Comparison of ENCODE assay signal across 12 mouse cellular contexts in the genomic region with DNA sequence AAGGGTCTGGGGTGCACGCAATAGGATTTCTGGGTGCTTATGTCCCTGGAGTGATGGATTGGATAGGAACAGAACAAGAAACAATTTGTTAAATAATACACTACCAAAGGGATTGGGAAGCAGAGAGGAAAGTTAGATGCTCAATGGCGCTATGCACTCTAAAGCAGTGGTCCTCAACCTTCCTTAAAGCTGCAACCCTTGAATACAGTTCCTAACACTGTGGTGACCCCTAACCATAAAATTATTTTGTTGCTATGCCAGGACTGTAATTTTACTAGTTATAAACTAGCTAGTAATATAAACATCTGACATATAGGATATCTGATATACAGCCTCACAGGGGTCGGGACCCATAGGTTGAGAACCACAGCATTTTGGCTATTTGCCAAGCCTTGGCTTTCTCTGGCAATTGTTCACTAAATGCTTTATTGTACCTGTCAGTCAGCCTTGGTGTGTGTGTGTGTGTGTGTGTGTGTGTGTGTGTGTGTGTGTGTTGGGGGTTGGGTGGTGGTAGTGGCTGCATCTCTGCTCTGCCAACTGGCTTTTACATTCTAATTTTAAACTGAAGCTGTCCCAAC.
DNase-seq lines count a peak whose midpoint lies in the region; ATAC-seq and TF ChIP-seq lines count a peak whose summit lies in the region.
"Had no signal": no experiment of that assay in that cellular context is flagged by ENCODE, and none has a peak within 500 bp of the region (broad histone marks: within the 10 kb centered on the region; RNA-seq: fewer than 3 reads in every experiment).

No protein-coding gene starts in this region.

- H3K4me3 ChIP-seq in hindbrain, embryonic 12.5 days, result no peak overlapping the region
- no peak overlapping the region for H3K4me3 ChIP-seq in hindbrain, embryonic 11.5 days (ENCODE audit: low read depth, low read length)
- no peak overlapping the region for H3K4me3 ChIP-seq in neural tube, embryonic 14.5 days (ENCODE audit: low read depth, low read length)
- no peak overlapping the region for H3K4me3 ChIP-seq in neural tube, embryonic 15.5 days (replicated peaks)
- no peak overlapping the region; the same call in 1 of the 2 replicates for H3K4me3 ChIP-seq in forebrain, embryonic 16.5 days (replicated peaks; ENCODE audit: low read length)
- no peak overlapping the region for H3K4me3 ChIP-seq in midbrain, postnatal 0 days (ENCODE audit: low read depth, low read length)
- H3K4me3 ChIP-seq: liver, embryonic 15.5 days; neural tube, embryonic 12.5 days; stomach, embryonic 15.5 days had no signal

- H3K27me3 ChIP-seq in hindbrain, embryonic 12.5 days, result no peaks in the 10 kb centered on the region
- H3K27me3 ChIP-seq in hindbrain, embryonic 11.5 days (ENCODE audit: control insufficient read depth, insufficient read depth, low read length), result no peaks in the 10 kb centered on the region
- H3K27me3 ChIP-seq in neural tube, embryonic 14.5 days (ENCODE audit: control insufficient read depth, insufficient read depth, low read length), result no peaks in the 10 kb centered on the region
- H3K27me3 ChIP-seq in neural tube, embryonic 15.5 days (replicated peaks), result no peaks in the 10 kb centered on the region
- H3K27me3 ChIP-seq in forebrain, embryonic 16.5 days (replicated peaks; ENCODE audit: control insufficient read depth, insufficient read depth, low read length), result no peaks in the 10 kb centered on the region
- H3K27me3 ChIP-seq in midbrain, postnatal 0 days (ENCODE audit: insufficient read depth, low read length), result no peaks in the 10 kb centered on the region
- H3K27me3 ChIP-seq: liver, embryonic 15.5 days; neural tube, embryonic 12.5 days; stomach, embryonic 15.5 days had no signal

- no peaks in the 10 kb centered on the region for H3K9me3 ChIP-seq in hindbrain, embryonic 12.5 days (replicated peaks)
- H3K9me3 ChIP-seq in hindbrain, embryonic 11.5 days (ENCODE audit: control insufficient read depth, low read length), result no peaks in the 10 kb centered on the region
- H3K9me3 ChIP-seq in neural tube, embryonic 14.5 days (ENCODE audit: control insufficient read depth, low read length), result no peaks in the 10 kb centered on the region
- no peaks in the 10 kb centered on the region for H3K9me3 ChIP-seq in neural tube, embryonic 15.5 days (replicated peaks)
- no peaks in the 10 kb centered on the region for H3K9me3 ChIP-seq in forebrain, embryonic 16.5 days (ENCODE audit: control insufficient read depth, low read length)
- no peaks in the 10 kb centered on the region for H3K9me3 ChIP-seq in midbrain, postnatal 0 days (ENCODE audit: low read length)
- H3K9me3 ChIP-seq: liver, embryonic 15.5 days; neural tube, embryonic 12.5 days; stomach, embryonic 15.5 days had no signal

- H3K4me2 ChIP-seq in hindbrain, embryonic 12.5 days (replicated peaks), result no peak overlapping the region
- H3K4me2 ChIP-seq in hindbrain, embryonic 11.5 days (replicated peaks; ENCODE audit: low read depth, low read length), result no peak overlapping the region
- no peak overlapping the region for H3K4me2 ChIP-seq in neural tube, embryonic 14.5 days (ENCODE audit: low read depth, low read length)
- H3K4me2 ChIP-seq in neural tube, embryonic 15.5 days, result no peak overlapping the region
- peak overlapping the region; percentile 40 for H3K4me2 ChIP-seq in forebrain, embryonic 16.5 days (ENCODE audit: low read length)
- H3K4me2 ChIP-seq in midbrain, postnatal 0 days (ENCODE audit: low read depth, low read length, poor library complexity, severe bottlenecking), result 0 out of 2 replicates have a peak overlapping the region, but pooled peaks have one; percentile 22
- H3K4me2 ChIP-seq: liver, embryonic 15.5 days; neural tube, embryonic 12.5 days; stomach, embryonic 15.5 days had no signal

- no peak overlapping the region for H3K27ac ChIP-seq in hindbrain, embryonic 12.5 days
- no peak overlapping the region for H3K27ac ChIP-seq in hindbrain, embryonic 11.5 days (ENCODE audit: low read depth, low read length)
- H3K27ac ChIP-seq in neural tube, embryonic 14.5 days (ENCODE audit: low read depth, low read length), result no peak overlapping the region
- no peak overlapping the region for H3K27ac ChIP-seq in neural tube, embryonic 15.5 days (replicated peaks)
- H3K27ac ChIP-seq in forebrain, embryonic 16.5 days (ENCODE audit: low read length), result no peak overlapping the region; the same call in 1 of the 2 replicates
- H3K27ac ChIP-seq in midbrain, postnatal 0 days (ENCODE audit: low read depth, low read length), result no peak overlapping the region
- H3K27ac ChIP-seq: liver, embryonic 15.5 days; neural tube, embryonic 12.5 days; stomach, embryonic 15.5 days had no signal

- no peak for DNase-seq in hindbrain, embryonic 11.5 days (ENCODE audit: low spot score)
- no peak for DNase-seq in midbrain, postnatal 0 days (ENCODE audit: low spot score)
- DNase-seq in cerebellum, adult 11-12 months, result no peak
- DNase-seq: cerebellum, adult 9-11 months had no signal

- H3K4me1 ChIP-seq in hindbrain, embryonic 12.5 days, result peaks cover 12% of the 10 kb centered on the region
- H3K4me1 ChIP-seq in hindbrain, embryonic 11.5 days (replicated peaks; ENCODE audit: control insufficient read depth, insufficient read depth, low read length), result 0 out of 2 replicates have a peak, but pooled peaks cover 2% of the 10 kb centered on the region
- no peaks in the 10 kb centered on the region for H3K4me1 ChIP-seq in neural tube, embryonic 14.5 days (ENCODE audit: control insufficient read depth, insufficient read depth, low read length)
- no peaks in the 10 kb centered on the region for H3K4me1 ChIP-seq in neural tube, embryonic 15.5 days
- peaks cover 16% of the 10 kb centered on the region for H3K4me1 ChIP-seq in forebrain, embryonic 16.5 days (replicated peaks; ENCODE audit: control insufficient read depth, insufficient read depth, low read length)
- peaks cover 3% of the 10 kb centered on the region; the same call in 1 of the 2 replicates for H3K4me1 ChIP-seq in midbrain, postnatal 0 days (ENCODE audit: insufficient read depth, low read length)
- H3K4me1 ChIP-seq: liver, embryonic 15.5 days; neural tube, embryonic 12.5 days; stomach, embryonic 15.5 days had no signal

- 83% methylated on average over 3 of the region's 3 CpGs for WGBS in hindbrain, embryonic 12.5 days
- 83% methylated on average over 3 of the region's 3 CpGs for WGBS in hindbrain, embryonic 11.5 days
- 83% methylated on average over 3 of the region's 3 CpGs for WGBS in neural tube, embryonic 14.5 days
- WGBS in neural tube, embryonic 15.5 days, result 84% methylated on average over 3 of the region's 3 CpGs
- WGBS in forebrain, embryonic 16.5 days, result 48% methylated on average over 3 of the region's 3 CpGs
- WGBS in midbrain, postnatal 0 days, result 71% methylated on average over 3 of the region's 3 CpGs

- TF ChIP-seq CTCF in midbrain, postnatal 0 days (IDR thresholded peaks at IDR 0.05), result no peak

- ATAC-seq in hindbrain, embryonic 12.5 days (ENCODE audit: low FRiP score), result peak; percentile 53; the same call in 1 of the 2 replicates
- no peak for ATAC-seq in hindbrain, embryonic 11.5 days (ENCODE audit: low FRiP score)
- ATAC-seq in neural tube, embryonic 14.5 days (ENCODE audit: low read depth), result peak; percentile 14; the same call in 1 of the 2 replicates
- ATAC-seq in neural tube, embryonic 15.5 days (ENCODE audit: low FRiP score), result no peak
- peak; percentile 60 for ATAC-seq in forebrain, embryonic 16.5 days
- ATAC-seq in midbrain, postnatal 0 days (ENCODE audit: low FRiP score), result no peak
- ATAC-seq: inflammation-experienced regulatory T-cells, adult 6 months had no signal

- no peak overlapping the region for H3K9ac ChIP-seq in hindbrain, embryonic 12.5 days
- H3K9ac ChIP-seq in hindbrain, embryonic 11.5 days (ENCODE audit: low read depth, low read length), result no peak overlapping the region
- no peak overlapping the region for H3K9ac ChIP-seq in neural tube, embryonic 14.5 days (replicated peaks; ENCODE audit: low read depth, low read length)
- no peak overlapping the region for H3K9ac ChIP-seq in neural tube, embryonic 15.5 days (replicated peaks)
- no peak overlapping the region for H3K9ac ChIP-seq in forebrain, embryonic 16.5 days (replicated peaks; ENCODE audit: low read depth, low read length)
- H3K9ac ChIP-seq in midbrain, postnatal 0 days (replicated peaks; ENCODE audit: low read length, poor library complexity, severe bottlenecking), result no peak overlapping the region
- H3K9ac ChIP-seq: liver, embryonic 15.5 days; neural tube, embryonic 12.5 days; stomach, embryonic 15.5 days had no signal

- no peaks in the 10 kb centered on the region for H3K36me3 ChIP-seq in hindbrain, embryonic 12.5 days
- no peaks in the 10 kb centered on the region for H3K36me3 ChIP-seq in hindbrain, embryonic 11.5 days (ENCODE audit: control insufficient read depth, insufficient read depth, low read length)
- H3K36me3 ChIP-seq in neural tube, embryonic 14.5 days (ENCODE audit: control insufficient read depth, insufficient read depth, low read length), result no peaks in the 10 kb centered on the region
- no peaks in the 10 kb centered on the region for H3K36me3 ChIP-seq in neural tube, embryonic 15.5 days
- no peaks in the 10 kb centered on the region for H3K36me3 ChIP-seq in forebrain, embryonic 16.5 days (ENCODE audit: control insufficient read depth, insufficient read depth)
- H3K36me3 ChIP-seq in midbrain, postnatal 0 days (ENCODE audit: insufficient read depth, low read length), result no peaks in the 10 kb centered on the region
- H3K36me3 ChIP-seq: liver, embryonic 15.5 days; neural tube, embryonic 12.5 days; stomach, embryonic 15.5 days had no signal

Comparison
In these comparisons a context has a peak if more than half of its experiments do, and no peak if none do; other contexts are left out.
1. ATAC-seq: peak in hindbrain, embryonic 12.5 days (single experiment), neural tube, embryonic 14.5 days (single experiment) and forebrain, embryonic 16.5 days (single experiment); none in hindbrain, embryonic 11.5 days (single experiment), neural tube, embryonic 15.5 days (single experiment) and midbrain, postnatal 0 days (single experiment).
2. H3K4me2 ChIP-seq: peak in forebrain, embryonic 16.5 days (single experiment) and midbrain, postnatal 0 days (single experiment); none in hindbrain, embryonic 12.5 days (single experiment), hindbrain, embryonic 11.5 days (single experiment), neural tube, embryonic 14.5 days (single experiment) and neural tube, embryonic 15.5 days (single experiment).